Mouse (Mus musculus) cerebellum, adult 2 months (tissue): ENCODE data around the gene Slc5a1. TPM values are rescaled to one million over a fixed set of nuclear protein-coding genes. Genes with fewer than 3 reads are reported as not detected.

Experiments
- DNase-seq, 2 experiments: peaks; one replicate each; pipeline ENCODE4 v3.0.0; 2021
- H3K27ac ChIP-seq: fragments of 200-500 bp; 2 replicates; pipeline ENCODE4 v1.5.1; 2012; ENCODE audit warnings: low read length, control low read depth, inconsistent platforms; ENCODE audit not compliant: insufficient read depth
- H3K27me3 ChIP-seq: fragments of 200-500 bp; 2 replicates; pipeline ENCODE4 v1.6.1; 2012; ENCODE audit warnings: inconsistent platforms, mild to moderate bottlenecking, low read length, moderate library complexity; ENCODE audit not compliant: control insufficient read depth, insufficient read depth
- H3K4me1 ChIP-seq: fragments of 200-500 bp; 2 replicates; pipeline ENCODE4 v1.6.1; 2011; ENCODE audit warnings: low read length; ENCODE audit not compliant: control insufficient read depth, insufficient read depth
- H3K4me3 ChIP-seq: fragments of 200-500 bp; replicated peaks from 2 replicates; pipeline ENCODE3; 2011; ENCODE audit warnings: mild to moderate bottlenecking, low read depth, low read length, control low read depth; ENCODE audit not compliant: insufficient read depth
- CTCF ChIP-seq: fragments of 200-500 bp; IDR thresholded peaks from 2 replicates; pipeline ENCODE4 v1.5.1; 2011; ENCODE audit warnings: low read depth, mild to moderate bottlenecking, control low read depth, low read length, moderate library complexity, borderline replicate concordance; ENCODE audit not compliant: insufficient read depth
- POLR2A ChIP-seq: fragments of 200-500 bp; IDR thresholded peaks from 2 replicates; pipeline ENCODE4 v1.6.1; 2011; ENCODE audit warnings: low read length, control low read depth, borderline replicate concordance; ENCODE audit not compliant: insufficient read depth
- WGBS: fragments of 180-500 bp; shearing (Covaris S2); methylation state at CpG from one replicate; pipeline ENCODE4 v1.1.7; 2018; 5-methylcytosine and 5-hydroxymethylcytosine counted together
- polyA plus RNA-seq: library from polyadenylated mRNA; depleted of rRNA; stranded (reverse); fragments of >200 nt; gene quantifications from 2 replicates; pipeline ENCODE4 v1.2.3, GENCODE M21; 2012

The Slc5a1 gene
- polyA plus RNA-seq, 1 experiment, result 5.0 TPM

DNA sequence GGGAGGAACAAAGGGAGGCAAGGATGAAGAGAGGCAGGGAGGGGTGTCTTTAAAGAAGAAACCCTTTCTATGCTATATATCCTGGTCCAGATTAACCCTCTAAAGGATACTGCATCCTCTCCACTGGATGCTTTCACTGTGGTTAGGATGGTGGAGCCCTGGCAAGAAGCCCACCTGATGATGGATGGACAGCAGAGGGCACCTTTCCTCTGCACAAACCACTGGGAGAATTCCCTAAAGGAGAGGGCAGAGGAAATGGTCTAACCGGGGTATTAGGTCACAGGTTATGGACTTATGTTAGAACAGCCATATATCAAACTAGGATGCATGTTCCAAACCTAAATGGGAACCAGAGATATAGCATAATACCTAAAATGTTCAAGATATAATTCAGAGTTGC is 96.1 kb downstream of the Slc5a1 start:
- H3K4me1 ChIP-seq, result no peaks in the 10 kb centered on the region
- 33% methylated on average over 1 of the region's 1 CpGs for WGBS
- H3K27ac ChIP-seq, result no peak overlapping the region
- no peak for DNase-seq
- no peak overlapping the region for H3K4me3 ChIP-seq
- no peaks in the 10 kb centered on the region for H3K27me3 ChIP-seq
- no peak for TF ChIP-seq POLR2A
- TF ChIP-seq CTCF, result peak; percentile 5; the same call in 1 of the 2 replicates

GRCm38 (mm10) chr5:33201697-33202096 is 97.7 kb downstream of the Slc5a1 start:
- WGBS, result 30% methylated on average over 13 of the region's 13 CpGs
- Histone ChIP-seq H3K27ac (no peak overlapping the region), H3K27me3 (no peaks in the 10 kb centered on the region), H3K4me1 (no peaks in the 10 kb centered on the region), H3K4me3 (no peak overlapping the region)
- TF ChIP-seq CTCF (no peak), POLR2A (no peak)
- DNase-seq, result no peak

DNA sequence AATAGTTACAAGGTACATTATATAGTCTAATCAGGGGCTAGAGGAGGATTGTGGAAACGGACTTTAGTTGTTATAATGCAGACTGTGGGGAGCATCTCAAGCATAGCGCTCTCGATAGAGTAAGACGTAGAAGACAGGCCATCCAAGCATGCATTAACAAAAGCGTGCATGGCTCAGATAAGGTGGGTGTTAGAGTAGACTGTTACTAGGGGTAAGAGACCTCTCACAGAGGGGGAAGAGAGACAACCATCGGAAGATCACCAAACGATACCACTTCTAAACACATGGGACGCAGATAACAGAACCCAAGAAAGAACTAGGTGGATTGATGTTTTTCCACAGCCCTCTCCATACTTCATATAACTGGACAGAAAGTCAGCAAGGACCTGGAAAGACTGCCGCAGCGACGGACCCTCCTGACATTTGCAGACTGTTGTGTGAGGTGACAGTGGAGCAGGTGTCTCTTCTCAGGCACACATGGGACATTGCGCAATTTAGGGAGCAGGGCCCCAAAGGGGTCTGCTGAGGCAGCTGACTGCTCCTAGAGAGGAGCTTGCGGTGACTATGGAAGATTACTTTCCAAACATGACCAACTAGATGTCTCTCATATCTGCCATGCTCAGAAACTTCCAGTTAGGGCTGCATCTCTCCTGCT is 98.6 kb downstream of the Slc5a1 start:
- Histone ChIP-seq H3K27ac (no peak overlapping the region), H3K4me3 (no peak overlapping the region), H3K27me3 (no peaks in the 10 kb centered on the region), H3K4me1 (no peaks in the 10 kb centered on the region)
- TF ChIP-seq CTCF (no peak), POLR2A (no peak)
- no peak for DNase-seq
- WGBS, result 89% methylated on average over 13 of the region's 13 CpGs

GRCm38 (mm10) chr5:33203171-33203565 is 99.1 kb downstream of the Slc5a1 start:
- DNase-seq, result no peak
- Histone ChIP-seq H3K27ac (no peak overlapping the region), H3K4me3 (no peak overlapping the region), H3K4me1 (no peaks in the 10 kb centered on the region), H3K27me3 (no peaks in the 10 kb centered on the region)
- TF ChIP-seq CTCF (no peak), POLR2A (no peak)
- 81% methylated on average over 6 of the region's 6 CpGs for WGBS

- TF ChIP-seq POLR2A (no peak), CTCF (peak; percentile 99)
- Histone ChIP-seq H3K27ac (no peak overlapping the region), H3K4me1 (no peaks in the 10 kb centered on the region), H3K4me3 (no peak overlapping the region), H3K27me3 (no peaks in the 10 kb centered on the region)
- peak; percentile 74 to 86 for DNase-seq
- WGBS, result 12% methylated on average over 9 of the region's 9 CpGs
Measured at GRCm38 (mm10) chr5:33203691-33204242, 99.7 kb downstream of the Slc5a1 start.

DNA sequence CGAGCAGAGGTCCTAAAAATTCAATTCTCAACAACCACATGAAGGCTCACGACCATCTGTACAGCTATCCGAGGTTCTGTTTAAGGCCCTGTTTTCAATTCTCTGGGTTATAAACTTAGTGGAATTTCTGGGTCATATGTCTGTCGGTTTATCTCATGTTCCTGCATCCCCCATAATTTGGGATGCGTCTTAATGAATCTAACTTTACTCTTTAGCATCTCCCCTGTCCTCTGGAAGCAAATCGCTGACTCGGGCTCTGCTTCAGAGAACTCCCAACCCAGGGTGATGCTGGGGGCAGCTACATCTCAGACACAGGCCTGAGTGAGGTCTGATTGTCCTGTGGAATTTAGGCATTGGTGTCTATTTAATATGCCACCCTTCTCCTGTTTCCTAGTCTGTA is 100.3 kb downstream of the Slc5a1 start:
- WGBS, result 84% methylated on average over 7 of the region's 7 CpGs
- Histone ChIP-seq H3K4me3 (no peak overlapping the region), H3K4me1 (no peaks in the 10 kb centered on the region), H3K27me3 (no peaks in the 10 kb centered on the region), H3K27ac (no peak overlapping the region)
- no peak for TF ChIP-seq POLR2A
- no peak for TF ChIP-seq CTCF
- DNase-seq, result no peak

DNA sequence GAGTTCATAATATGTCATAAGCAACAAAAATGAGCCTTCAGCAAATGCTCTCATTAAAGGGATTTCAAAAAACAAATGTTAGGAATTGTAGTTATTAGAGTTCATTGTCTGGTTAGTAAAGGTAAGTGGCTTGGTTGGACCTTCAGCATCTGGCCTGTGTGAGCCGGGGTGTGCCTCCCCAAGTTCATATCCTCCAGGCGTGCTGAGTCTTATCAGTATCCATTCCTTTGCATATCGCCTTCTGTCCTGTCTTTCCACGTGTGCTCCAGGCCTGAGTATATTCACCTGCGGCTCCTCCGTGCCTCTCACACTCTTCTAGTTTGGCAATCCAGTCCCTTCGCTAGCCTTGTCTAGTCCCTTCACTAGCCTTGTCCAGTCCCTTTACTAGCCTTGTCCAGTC is 102.3 kb downstream of the Slc5a1 start:
- TF ChIP-seq POLR2A, result no peak
- TF ChIP-seq CTCF, result no peak

GRCm38 (mm10) chr5:33207136-33207535 is 103.1 kb downstream of the Slc5a1 start:
- no peak for DNase-seq
- TF ChIP-seq CTCF (no peak), POLR2A (no peak)
- Histone ChIP-seq H3K27me3 (no peaks in the 10 kb centered on the region), H3K4me1 (no peaks in the 10 kb centered on the region), H3K4me3 (no peak overlapping the region), H3K27ac (no peak overlapping the region)
- 37% methylated on average over 9 of the region's 9 CpGs for WGBS

More for the DNA sequence above, 102.3 kb downstream of the Slc5a1 start:
- 95% methylated on average over 7 of the region's 7 CpGs for WGBS
- Histone ChIP-seq H3K27ac (no peak overlapping the region), H3K4me1 (no peaks in the 10 kb centered on the region), H3K4me3 (no peak overlapping the region), H3K27me3 (no peaks in the 10 kb centered on the region)
- DNase-seq, result no peak
